Mouse (Mus musculus): ENCODE measurements at regions not wholly inside any gene's neighbourhood (a gene's known extent, or its start where the extent isn't known, plus 50 kb on each side); places are given as distances from the start of the nearest gene placed in this dataset.

GRCm38 (mm10) chr15:95714408-95714807 is 58.6 kb upstream of the Dbx2 start:
- DNase-seq (ENCODE audit: low spot score), result no peak
- H3K27ac ChIP-seq (replicated peaks), result no peak overlapping the region
- H3K4me1 ChIP-seq, result no peaks in the 10 kb centered on the region
- H3K36me3 ChIP-seq, result no peaks in the 10 kb centered on the region
- H3K27me3 ChIP-seq (ENCODE audit: low read depth, poor library complexity, severe bottlenecking), result no peaks in the 10 kb centered on the region
- peaks cover 12% of the 10 kb centered on the region for H3K9me3 ChIP-seq (replicated peaks)
- 91% methylated on average over 3 of the region's 3 CpGs for WGBS
- H3K4me3 ChIP-seq, result no peak overlapping the region

GRCm38 (mm10) chr15:95715941-95716340 is 60.2 kb upstream of the Dbx2 start:
- H3K4me1 ChIP-seq, result no peaks in the 10 kb centered on the region
- no peaks in the 10 kb centered on the region for H3K36me3 ChIP-seq
- H3K27ac ChIP-seq (replicated peaks), result no peak overlapping the region
- 95% methylated on average over 9 of the region's 9 CpGs for WGBS
- no peaks in the 10 kb centered on the region for H3K27me3 ChIP-seq (ENCODE audit: low read depth, poor library complexity, severe bottlenecking)
- H3K9me3 ChIP-seq (replicated peaks), result peaks cover 2% of the 10 kb centered on the region; the same call in 1 of the 2 replicates
- DNase-seq (ENCODE audit: low spot score), result no peak
- H3K4me3 ChIP-seq, result no peak overlapping the region

GRCm38 (mm10) chr15:95723699-95724098 is 66.9 kb upstream of the Ano6 start:
- Histone ChIP-seq H3K27me3 (ENCODE audit: low read depth, poor library complexity, severe bottlenecking) (no peaks in the 10 kb centered on the region), H3K4me3 (no peak overlapping the region), H3K36me3 (no peaks in the 10 kb centered on the region), H3K4me1 (no peaks in the 10 kb centered on the region), H3K9me3 (replicated peaks) (peaks cover 9% of the 10 kb centered on the region; the same call in 1 of the 2 replicates), H3K27ac (replicated peaks) (no peak overlapping the region)
- WGBS, result 36% methylated on average over 7 of the region's 7 CpGs
- DNase-seq (ENCODE audit: low spot score), result no peak

- Histone ChIP-seq H3K9me3 (replicated peaks) (peaks cover 9% of the 10 kb centered on the region; the same call in 1 of the 2 replicates), H3K27ac (replicated peaks) (no peak overlapping the region), H3K4me3 (no peak overlapping the region), H3K27me3 (ENCODE audit: low read depth, poor library complexity, severe bottlenecking) (no peaks in the 10 kb centered on the region), H3K4me1 (no peaks in the 10 kb centered on the region), H3K36me3 (no peaks in the 10 kb centered on the region)
- peak; percentile 60 for DNase-seq (ENCODE audit: low spot score)
- WGBS, result 49% methylated on average over 11 of the region's 11 CpGs
Measured at GRCm38 (mm10) chr15:95725866-95726265, 64.8 kb upstream of the Ano6 start.

- 91% methylated on average over 13 of the region's 13 CpGs for WGBS
- Histone ChIP-seq H3K27me3 (ENCODE audit: low read depth, poor library complexity, severe bottlenecking) (no peaks in the 10 kb centered on the region), H3K4me1 (no peaks in the 10 kb centered on the region), H3K27ac (replicated peaks) (no peak overlapping the region), H3K36me3 (no peaks in the 10 kb centered on the region), H3K9me3 (replicated peaks) (peaks cover 4% of the 10 kb centered on the region; the same call in 1 of the 2 replicates), H3K4me3 (no peak overlapping the region)
- no peak for DNase-seq (ENCODE audit: low spot score)
Measured at GRCm38 (mm10) chr15:95726516-95726915, 64.1 kb upstream of the Ano6 start.

- H3K4me1 ChIP-seq, result peaks cover 5% of the 10 kb centered on the region
- no peak overlapping the region for H3K27ac ChIP-seq (replicated peaks)
- no peak overlapping the region for H3K4me3 ChIP-seq
- H3K36me3 ChIP-seq, result no peaks in the 10 kb centered on the region
- H3K27me3 ChIP-seq (ENCODE audit: low read depth, poor library complexity, severe bottlenecking), result no peaks in the 10 kb centered on the region
- no peak for DNase-seq (ENCODE audit: low spot score)
- 83% methylated on average over 1 of the region's 1 CpGs for WGBS
- H3K9me3 ChIP-seq (replicated peaks), result no peaks in the 10 kb centered on the region
Measured at GRCm38 (mm10) chr15:95735746-95736145, 54.9 kb upstream of the Ano6 start.

Measured in midbrain, embryonic 10.5 days (tissue).